Mouse (Mus musculus): Measurements from ENCODE around the gene Sult2a7.

- TF ChIP-seq CTCF (IDR thresholded peaks at IDR 0.05; ENCODE audit: insufficient read depth, low read length): no peak
- TF ChIP-seq POLR2A (IDR thresholded peaks at IDR 0.05; ENCODE audit: borderline replicate concordance, extremely low read depth, low read depth, low read length): no peak
These were observed 28.6 kb upstream of the Sult2a7 start for GRCm38 (mm10) chr7:14522636-14523035.
